Comparison of ENCODE assay signal across 8 mouse cellular contexts in genomic region chr11:69579128-69580017, GRCm38 (mm10). TPM values are rescaled to one million over a fixed set of nuclear protein-coding genes. Genes with fewer than 3 reads are reported as not detected.
DNase-seq lines count a peak whose midpoint lies in the region; ATAC-seq and TF ChIP-seq lines count a peak whose summit lies in the region.

No protein-coding gene starts in this region.

- DNase-seq in CH12.LX (ENCODE audit: extremely low read depth): peak; percentile 99
- DNase-seq in c-Kit-positive CD71-positive TER-119-negative erythroid progenitor cells, embryonic 14.5 days (ENCODE audit: low read depth): peak; percentile 98
- peak; percentile 98 for DNase-seq in forebrain, embryonic 11.5 days (ENCODE audit: low spot score)
- DNase-seq in kidney, postnatal 36 days: peak; percentile 96 to 98
- DNase-seq in telencephalon, adult 2 months (ENCODE audit: low read depth, low spot score): peak; percentile 98

- in situ Hi-C loops in CH12.LX (cut with MboI; ENCODE audit: low pct_ligation_motif_present, low pct_unique_long_range_greater_than_20kb, low sequenced_read_pairs): loop anchor here (5.0 kb wide), 1 partner anchor 37 kb away; no protein-coding TSS in a partner anchor

- peaks cover 15 to 57% of the 10 kb centered on the region in 2 experiments for H3K4me1 ChIP-seq in CH12.LX (ENCODE audit: control insufficient read depth in 1 of 2, insufficient read depth in 2 of 2)
- peaks cover 16% of the 10 kb centered on the region for H3K4me1 ChIP-seq in forebrain, embryonic 11.5 days (replicated peaks; ENCODE audit: control insufficient read depth, insufficient read depth, low read length)
- H3K4me1 ChIP-seq in heart, embryonic 16.5 days (ENCODE audit: control insufficient read depth, insufficient read depth, low read length): peaks cover 24% of the 10 kb centered on the region
- peaks cover 70% of the 10 kb centered on the region for H3K4me1 ChIP-seq in liver, embryonic 15.5 days (replicated peaks)
- H3K4me1 ChIP-seq in neural tube, embryonic 12.5 days: peaks cover 34% of the 10 kb centered on the region

- WGBS in forebrain, embryonic 11.5 days: 3% methylated on average over 39 of the region's 39 CpGs
- under 1% methylated on average over 39 of the region's 39 CpGs for WGBS in heart, embryonic 16.5 days
- WGBS in liver, embryonic 15.5 days (ENCODE audit: insufficient replicate concordance): under 1% methylated on average over 39 of the region's 39 CpGs
- WGBS in neural tube, embryonic 12.5 days: 3% methylated on average over 39 of the region's 39 CpGs

- peak overlapping the region; percentile 60; the same call in 1 of the 2 replicates for H3K27ac ChIP-seq in CH12.LX (ENCODE audit: insufficient read depth, low read depth)
- peak overlapping the region; percentile 73; the same call in 1 of the 2 replicates for H3K27ac ChIP-seq in forebrain, embryonic 11.5 days (ENCODE audit: low read depth, low read length)
- peak overlapping the region; percentile 96 for H3K27ac ChIP-seq in heart, embryonic 16.5 days (ENCODE audit: low read length)
- peak overlapping the region; percentile 97 for H3K27ac ChIP-seq in liver, embryonic 15.5 days (replicated peaks)
- peak overlapping the region; percentile 71 for H3K27ac ChIP-seq in neural tube, embryonic 12.5 days

- peak; percentile 86 for ATAC-seq in forebrain, embryonic 11.5 days (replicated peaks; ENCODE audit: low FRiP score)
- peak; percentile 85 for ATAC-seq in heart, embryonic 16.5 days (replicated peaks; ENCODE audit: extremely low read depth, insufficient read depth, low FRiP score)
- peak; percentile 79 for ATAC-seq in liver, embryonic 15.5 days (ENCODE audit: insufficient read depth)
- peak; percentile 87 for ATAC-seq in neural tube, embryonic 12.5 days (ENCODE audit: low FRiP score, low read depth)

- dilution Hi-C loops in CH12.LX (cut with MboI; ENCODE audit: extremely low pct_ligation_motif_present, extremely low pct_unique_long_range_greater_than_20kb, low sequenced_read_pairs): no loop called here

- peak; percentile 62 for TF ChIP-seq RAD21 in CH12.LX (IDR thresholded peaks at IDR 0.05; ENCODE audit: low read depth, low read length)

- peak; percentile 89 for TF ChIP-seq POLR2A in CH12.LX (IDR thresholded peaks at IDR 0.05; ENCODE audit: low read depth, low read length)

- peak overlapping the region; percentile 83 for H3K9ac ChIP-seq in CH12.LX (ENCODE audit: insufficient read depth, low read depth)
- H3K9ac ChIP-seq in forebrain, embryonic 11.5 days (ENCODE audit: low read length): peak overlapping the region; percentile 88
- H3K9ac ChIP-seq in heart, embryonic 16.5 days (ENCODE audit: low read length): peak overlapping the region; percentile 81
- peak overlapping the region; percentile 88 for H3K9ac ChIP-seq in liver, embryonic 15.5 days
- peak overlapping the region; percentile 75 for H3K9ac ChIP-seq in neural tube, embryonic 12.5 days

- H3K36me3 ChIP-seq in CH12.LX (replicated peaks in 1 of 2; ENCODE audit: control insufficient read depth in 1 of 2, insufficient read depth in 1 of 2, low read length in 1 of 2): peaks cover 22 to 54% of the 10 kb centered on the region in 2 experiments
- 0 out of 2 replicates have a peak, but pooled peaks cover 3% of the 10 kb centered on the region for H3K36me3 ChIP-seq in forebrain, embryonic 11.5 days (ENCODE audit: control insufficient read depth, insufficient read depth, low read length)
- H3K36me3 ChIP-seq in heart, embryonic 16.5 days (ENCODE audit: control insufficient read depth, insufficient read depth): peaks cover 2% of the 10 kb centered on the region; the same call in 1 of the 2 replicates
- H3K36me3 ChIP-seq in liver, embryonic 15.5 days (replicated peaks): peaks cover 29% of the 10 kb centered on the region
- peaks cover 7% of the 10 kb centered on the region; the same call in 1 of the 2 replicates for H3K36me3 ChIP-seq in neural tube, embryonic 12.5 days

- H3K4me2 ChIP-seq in CH12.LX (ENCODE audit: insufficient read depth, low read depth, poor library complexity, severe bottlenecking): peak overlapping the region; percentile 83
- H3K4me2 ChIP-seq in forebrain, embryonic 11.5 days (ENCODE audit: low read depth, low read length, severe bottlenecking): peak overlapping the region; percentile 69
- H3K4me2 ChIP-seq in heart, embryonic 16.5 days (ENCODE audit: low read depth, low read length): peak overlapping the region; percentile 79
- peak overlapping the region; percentile 91 for H3K4me2 ChIP-seq in liver, embryonic 15.5 days
- peak overlapping the region; percentile 83 for H3K4me2 ChIP-seq in neural tube, embryonic 12.5 days (replicated peaks)

- H3K27me3 ChIP-seq in CH12.LX (replicated peaks): no peaks in the 10 kb centered on the region
- H3K27me3 ChIP-seq in forebrain, embryonic 11.5 days (ENCODE audit: control insufficient read depth, insufficient read depth, low read length): no peaks in the 10 kb centered on the region
- H3K27me3 ChIP-seq in heart, embryonic 16.5 days (ENCODE audit: control insufficient read depth, insufficient read depth, low read length): no peaks in the 10 kb centered on the region
- no peaks in the 10 kb centered on the region for H3K27me3 ChIP-seq in liver, embryonic 15.5 days
- no peaks in the 10 kb centered on the region for H3K27me3 ChIP-seq in neural tube, embryonic 12.5 days (replicated peaks)

- H3K4me3 ChIP-seq in CH12.LX (replicated peaks in 1 of 3; ENCODE audit: low read depth in 2 of 3, low read length in 2 of 3, poor library complexity in 1 of 3): peak overlapping the region; percentile 81 to 99 (median 95)
- H3K4me3 ChIP-seq in forebrain, embryonic 11.5 days (ENCODE audit: low read depth, low read length): peak overlapping the region; percentile 81
- H3K4me3 ChIP-seq in heart, embryonic 16.5 days (ENCODE audit: low read length): peak overlapping the region; percentile 88
- peak overlapping the region; percentile 90 for H3K4me3 ChIP-seq in liver, embryonic 15.5 days (replicated peaks)
- H3K4me3 ChIP-seq in neural tube, embryonic 12.5 days: peak overlapping the region; percentile 74

- peaks cover 77% of the 10 kb centered on the region for H3K79me2 ChIP-seq in CH12.LX (replicated peaks; ENCODE audit: control insufficient read depth, extremely low read depth, insufficient read depth, poor library complexity, severe bottlenecking)

- H3K9me3 ChIP-seq in CH12.LX (replicated peaks; ENCODE audit: low read length): no peaks in the 10 kb centered on the region
- no peaks in the 10 kb centered on the region for H3K9me3 ChIP-seq in forebrain, embryonic 11.5 days (ENCODE audit: control insufficient read depth, low read length)
- no peaks in the 10 kb centered on the region for H3K9me3 ChIP-seq in heart, embryonic 16.5 days (replicated peaks; ENCODE audit: control insufficient read depth, low read length)
- H3K9me3 ChIP-seq in liver, embryonic 15.5 days (replicated peaks): no peaks in the 10 kb centered on the region
- H3K9me3 ChIP-seq in neural tube, embryonic 12.5 days: no peaks in the 10 kb centered on the region

- TF ChIP-seq EP300 in CH12.LX (IDR thresholded peaks at IDR 0.05; ENCODE audit: low read length): no peak

- TF ChIP-seq CTCF in CH12.LX (conservative IDR thresholded peaks at IDR 0.05 in 1 of 2, IDR thresholded peaks at IDR 0.05 in 1 of 2; ENCODE audit: low read depth in 2 of 2, low read length in 2 of 2): peak; percentile 98 to 100

RNA-seq across cellular contexts. Expression of gene Wrap53, which starts 0.7 kb away (rescaled TPM):
- total RNA-seq in CH12.LX (2012; rRNA removed) (34.2 and 40.8 TPM in 2 replicates), CH12.LX (2014; rRNA removed) (25.4 and 26.4 TPM in 2 replicates)
- polyA plus RNA-seq in CH12.LX (2012; ENCODE audit: insufficient read length, low read depth): 35.3 and 36.0 TPM in 2 replicates
- 39.3 and 44.1 TPM in 2 replicates for polyA plus RNA-seq in forebrain, embryonic 11.5 days (2014; fragmentation: Nextera tagmentation; extraction: Ambion mirVana)
- 15.1 and 16.5 TPM in 2 replicates for polyA plus RNA-seq in heart, embryonic 16.5 days (2015; fragmentation: Nextera tagmentation; extraction: Ambion mirVana)
- polyA plus RNA-seq in liver, embryonic 15.5 days (2015; fragmentation: Nextera tagmentation; extraction: Ambion mirVana): 15.9 and 16.9 TPM in 2 replicates
- 32.2 and 32.4 TPM in 2 replicates for polyA plus RNA-seq in neural tube, embryonic 12.5 days (2016; fragmentation: Nextera tagmentation; extraction: Ambion mirVana)

RNA-seq across cellular contexts. Expression of gene Trp53, which starts 0.8 kb away (rescaled TPM):
- total RNA-seq in CH12.LX (2012; rRNA removed): 104 and 107 TPM in 2 replicates
- total RNA-seq in CH12.LX (2014; rRNA removed): 15.7 and 24.9 TPM in 2 replicates
- polyA plus RNA-seq in CH12.LX (2012; ENCODE audit: insufficient read length, low read depth): 309 and 372 TPM in 2 replicates
- polyA plus RNA-seq in forebrain, embryonic 11.5 days (2014; fragmentation: Nextera tagmentation; extraction: Ambion mirVana): 168 and 175 TPM in 2 replicates
- 79.1 and 87.0 TPM in 2 replicates for polyA plus RNA-seq in heart, embryonic 16.5 days (2015; fragmentation: Nextera tagmentation; extraction: Ambion mirVana)
- polyA plus RNA-seq in liver, embryonic 15.5 days (2015; fragmentation: Nextera tagmentation; extraction: Ambion mirVana): 62.4 and 63.8 TPM in 2 replicates
- 116 and 120 TPM in 2 replicates for polyA plus RNA-seq in neural tube, embryonic 12.5 days (2016; fragmentation: Nextera tagmentation; extraction: Ambion mirVana)

RNA-seq across cellular contexts. Expression of gene Efnb3, which starts 19.4 kb away (rescaled TPM):
- total RNA-seq in CH12.LX (2012; rRNA removed) (1.1 and 1.3 TPM in 2 replicates), CH12.LX (2014; rRNA removed) (0.56 and 1.0 TPM in 2 replicates)
- polyA plus RNA-seq in CH12.LX (2012; ENCODE audit: insufficient read length, low read depth): 2.7 and 2.8 TPM in 2 replicates
- 13.1 and 14.9 TPM in 2 replicates for polyA plus RNA-seq in forebrain, embryonic 11.5 days (2014; fragmentation: Nextera tagmentation; extraction: Ambion mirVana)
- polyA plus RNA-seq in heart, embryonic 16.5 days (2015; fragmentation: Nextera tagmentation; extraction: Ambion mirVana): 49.9 and 57.0 TPM in 2 replicates
- 0.50 and 0.58 TPM in 2 replicates for polyA plus RNA-seq in liver, embryonic 15.5 days (2015; fragmentation: Nextera tagmentation; extraction: Ambion mirVana)
- polyA plus RNA-seq in neural tube, embryonic 12.5 days (2016; fragmentation: Nextera tagmentation; extraction: Ambion mirVana): 54.4 and 57.4 TPM in 2 replicates

RNA-seq across cellular contexts. Expression of gene Atp1b2, which starts 26.4 kb away (rescaled TPM):
- not detected in 2 replicates for total RNA-seq in CH12.LX (2012; rRNA removed)
- total RNA-seq in CH12.LX (2014; rRNA removed): not detected in 2 replicates
- polyA plus RNA-seq in CH12.LX (2012; ENCODE audit: insufficient read length, low read depth): 0.09 and 0.11 TPM in 2 replicates
- 9.3 and 12.6 TPM in 2 replicates for polyA plus RNA-seq in forebrain, embryonic 11.5 days (2014; fragmentation: Nextera tagmentation; extraction: Ambion mirVana)
- 22.3 and 25.6 TPM in 2 replicates for polyA plus RNA-seq in heart, embryonic 16.5 days (2015; fragmentation: Nextera tagmentation; extraction: Ambion mirVana)
- polyA plus RNA-seq in liver, embryonic 15.5 days (2015; fragmentation: Nextera tagmentation; extraction: Ambion mirVana): 14.1 and 14.7 TPM in 2 replicates
- 8.4 and 10.8 TPM in 2 replicates for polyA plus RNA-seq in neural tube, embryonic 12.5 days (2016; fragmentation: Nextera tagmentation; extraction: Ambion mirVana)

RNA-seq across cellular contexts. Expression of gene Dnah2, which starts 30.5 kb away (rescaled TPM):
- under 0.01 TPM in 1 of 2 replicates, not detected in the other for total RNA-seq in CH12.LX (2012; rRNA removed)
- total RNA-seq in CH12.LX (2014; rRNA removed): not detected in 2 replicates
- polyA plus RNA-seq in CH12.LX (2012; ENCODE audit: insufficient read length, low read depth): 0.03 and 0.04 TPM in 2 replicates
- 2.1 and 2.6 TPM in 2 replicates for polyA plus RNA-seq in forebrain, embryonic 11.5 days (2014; fragmentation: Nextera tagmentation; extraction: Ambion mirVana)
- 0.17 and 0.62 TPM in 2 replicates for polyA plus RNA-seq in heart, embryonic 16.5 days (2015; fragmentation: Nextera tagmentation; extraction: Ambion mirVana)
- 0.07 and 0.20 TPM in 2 replicates for polyA plus RNA-seq in liver, embryonic 15.5 days (2015; fragmentation: Nextera tagmentation; extraction: Ambion mirVana)
- polyA plus RNA-seq in neural tube, embryonic 12.5 days (2016; fragmentation: Nextera tagmentation; extraction: Ambion mirVana): 1.6 and 1.9 TPM in 2 replicates

Comparison
In these comparisons a context has a peak if more than half of its experiments do, and no peak if none do; other contexts are left out.
1. Peak in every context shown above with its lines: DNase-seq, ATAC-seq, H3K4me3 ChIP-seq and H3K27ac ChIP-seq.